Mouse (Mus musculus) thymus, adult 2 months (tissue): ENCODE results near the gene Ppp1r9a.

ENCODE experiments used
- CTCF ChIP-seq: fragments of 200-500 bp; IDR thresholded peaks from 2 replicates; pipeline ENCODE4 v1.5.1; 2012; ENCODE audit warnings: mild to moderate bottlenecking, control low read depth, low read length, moderate library complexity, borderline replicate concordance; ENCODE audit not compliant: control insufficient read depth, poor library complexity, insufficient read depth; ENCODE audit errors: extremely low read depth
- POLR2A ChIP-seq: fragments of 200-500 bp; IDR thresholded peaks from 2 replicates; pipeline ENCODE4 v1.6.1; 2012; ENCODE audit warnings: mild to moderate bottlenecking, low read length, control low read depth, moderate library complexity; ENCODE audit not compliant: control insufficient read depth, poor library complexity, insufficient read depth; ENCODE audit errors: extremely low read depth

DNA sequence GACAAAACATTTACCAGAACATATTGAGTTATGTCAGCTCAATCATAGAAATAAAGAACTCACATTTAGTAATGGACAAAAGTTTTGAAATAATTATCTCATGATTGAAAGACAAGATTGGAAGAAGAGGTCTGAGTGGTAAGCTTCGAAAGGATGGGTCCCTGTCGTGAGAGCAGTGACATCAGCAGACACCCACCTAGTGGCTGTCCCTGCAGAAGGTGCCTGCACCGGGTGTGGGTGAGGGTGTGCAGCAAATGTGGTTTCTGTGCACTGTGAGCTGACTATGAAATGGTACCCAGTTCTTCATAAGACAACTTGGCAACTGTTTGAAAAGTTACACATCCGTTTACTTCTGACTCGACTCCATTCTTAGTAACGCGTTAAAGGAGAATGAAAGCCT, 173.0 kb downstream of the Ppp1r9a start:
- TF ChIP-seq CTCF (no peak), POLR2A (no peak)
